Mouse (Mus musculus): Measurements from ENCODE around the gene Nmrk2.

Gene Nmrk2

DNA sequence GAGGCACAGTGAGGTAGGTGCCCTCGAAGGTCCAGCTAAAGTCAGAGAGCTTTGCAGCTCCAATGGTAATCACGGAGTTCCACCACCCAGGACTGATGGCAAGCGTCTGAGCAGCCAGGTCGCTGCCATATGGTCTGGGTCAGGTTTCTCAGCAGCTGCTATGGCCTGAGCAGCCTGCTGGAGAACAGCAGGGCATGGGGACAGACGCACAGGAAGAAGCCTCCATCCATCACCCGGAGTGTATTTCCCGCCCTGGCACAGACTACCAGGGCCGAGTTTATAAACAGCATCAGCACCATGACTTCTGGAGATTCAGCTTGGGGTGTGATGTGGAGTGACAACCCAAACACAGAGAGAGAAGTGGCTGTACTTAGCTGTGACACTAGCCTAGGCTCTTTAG lies 36.7 kb downstream of the Nmrk2 start:
- no peak for DNase-seq (ENCODE audit: low read depth, low spot score)

GRCm38 (mm10) chr10:81162318-81162652 lies 39.6 kb downstream of the Nmrk2 start:
- peak; percentile 66 for DNase-seq (ENCODE audit: low read depth, low spot score)

- no peak for DNase-seq (ENCODE audit: low read depth, low spot score)
Observed at GRCm38 (mm10) chr10:81161602-81162317, 40.1 kb downstream of the Nmrk2 start.

GRCm38 (mm10) chr10:81154736-81155135 lies 47.1 kb downstream of the Nmrk2 start:
- DNase-seq (ENCODE audit: low read depth, low spot score), result no peak

GRCm38 (mm10) chr10:81154313-81154712 lies 47.5 kb downstream of the Nmrk2 start:
- peak; percentile 31 for DNase-seq (ENCODE audit: low read depth, low spot score)

DNA sequence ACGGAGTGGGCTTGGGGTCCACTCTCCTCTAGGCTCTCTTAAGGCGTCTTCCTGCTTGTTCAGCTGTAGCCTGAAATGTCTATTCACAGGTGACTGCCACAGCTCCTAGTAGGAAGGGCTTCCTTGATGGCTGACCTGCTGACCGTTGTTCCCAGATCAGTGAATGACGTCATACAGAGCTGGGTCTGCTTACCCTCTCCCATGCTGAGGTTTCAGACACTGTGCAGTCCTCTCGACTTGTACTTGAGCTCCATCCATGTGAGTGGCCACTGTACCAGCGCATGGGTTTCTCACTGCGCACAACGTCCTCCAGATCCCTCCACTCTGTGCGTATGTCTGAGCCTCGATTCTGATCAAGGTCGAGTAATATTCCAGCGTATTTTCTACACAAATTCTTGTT lies 49.2 kb downstream of the Nmrk2 start:
- DNase-seq (ENCODE audit: low read depth, low spot score), result peak; percentile 18

GRCm38 (mm10) chr10:81151261-81151660 lies 50.6 kb downstream of the Nmrk2 start:
- DNase-seq (ENCODE audit: low read depth, low spot score), result no peak

Measured in R1 (cell line).